Mouse (Mus musculus) right cerebral cortex, postnatal 4 days (tissue): Measurements from ENCODE around the gene Cdca5.

Experiments
- DNase-seq: peaks from one replicate; pipeline ENCODE4 v3.0.0-alpha.2; 2022

Gene Cdca5

DNA sequence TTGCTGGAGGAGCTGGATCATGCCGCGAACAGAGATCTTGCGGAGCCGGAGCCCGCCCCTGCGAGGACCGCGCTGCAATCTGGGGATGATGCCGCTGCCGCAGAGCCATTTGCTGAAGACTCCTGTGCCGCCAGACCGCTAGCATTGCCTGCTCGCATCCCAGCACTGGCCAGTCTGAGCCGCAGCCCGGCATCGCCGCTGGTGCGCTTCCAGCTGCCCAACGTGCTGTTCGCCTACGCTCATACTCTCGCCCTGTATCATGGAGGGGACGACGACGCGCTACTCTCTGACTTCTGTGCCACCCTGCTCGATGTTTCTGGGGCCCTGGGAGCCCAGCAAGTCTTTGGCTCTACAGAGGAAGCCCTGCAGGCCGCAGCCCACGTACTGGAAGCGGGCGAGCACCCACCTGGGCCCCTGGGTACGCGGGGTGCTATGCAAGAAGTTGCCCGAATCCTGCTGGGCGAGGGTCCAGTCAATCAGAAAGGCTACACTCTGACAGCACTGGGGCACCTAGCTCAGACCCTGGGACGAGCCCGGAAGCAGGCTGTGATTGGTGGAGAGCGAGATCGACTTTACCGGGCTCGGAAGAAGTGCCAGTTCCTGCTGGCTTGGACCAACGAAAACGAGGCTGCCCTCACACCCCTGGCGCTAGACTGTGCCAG is 23.0 kb upstream of the Cdca5 start:
- peak; percentile 52 for DNase-seq

DNA sequence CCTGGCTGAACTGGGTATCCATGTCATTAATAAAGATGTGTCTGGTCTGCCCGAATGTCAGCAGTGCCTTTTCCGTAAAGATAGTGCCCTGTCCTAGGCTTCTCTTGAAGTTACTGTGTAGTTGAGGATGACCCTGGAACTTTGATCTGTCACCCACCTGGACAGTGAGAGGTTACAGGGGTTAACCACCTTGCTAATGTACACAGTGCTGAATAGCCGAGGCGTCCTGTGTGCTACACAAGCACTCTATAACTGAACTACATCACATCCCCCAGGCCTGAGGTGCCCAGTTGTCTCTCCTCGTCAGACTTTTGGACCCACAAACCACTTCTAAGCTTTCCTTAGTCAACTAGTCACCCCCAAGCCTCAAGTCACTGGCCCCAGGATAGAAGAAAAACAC is 22.4 kb upstream of the Cdca5 start:
- no peak for DNase-seq

DNA sequence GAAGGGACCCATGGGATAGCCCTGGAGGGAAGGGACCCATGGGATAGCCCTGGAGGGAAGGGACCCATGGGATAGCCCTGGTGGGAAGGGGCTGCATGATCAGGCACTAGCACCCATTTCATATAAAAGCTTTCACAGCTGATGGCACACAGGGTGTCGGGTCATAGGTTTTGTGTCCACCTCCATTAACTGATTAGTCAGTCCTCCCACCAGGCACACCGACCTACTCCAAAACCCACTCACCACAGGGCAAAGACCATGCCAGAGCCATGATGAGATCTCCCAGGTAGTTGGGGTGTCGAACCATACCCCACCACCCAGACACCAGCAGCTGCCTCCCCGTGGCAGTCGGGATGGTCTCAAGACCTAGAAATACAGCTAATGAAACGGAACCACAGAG is 21.7 kb upstream of the Cdca5 start:
- DNase-seq = no peak

DNA sequence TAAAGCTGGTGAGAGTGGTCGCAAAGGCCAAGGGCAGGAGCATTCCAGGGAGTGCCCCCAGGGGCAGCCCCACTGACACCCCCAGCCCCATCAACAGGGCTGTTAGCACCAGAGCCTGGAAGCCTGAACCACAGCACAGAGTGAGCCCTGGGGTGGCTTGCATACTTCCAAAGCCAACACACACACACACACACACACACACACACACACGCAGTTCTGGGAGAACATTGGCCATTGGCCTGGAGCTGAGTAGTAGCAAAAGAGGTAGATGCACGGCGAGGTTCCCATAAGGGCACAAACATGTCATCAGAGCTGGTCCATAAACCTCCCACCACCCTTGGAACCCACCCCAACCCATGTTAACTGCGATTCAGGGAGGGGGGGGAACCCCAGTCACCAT is 18.2 kb upstream of the Cdca5 start:
- peak; percentile 32 for DNase-seq

DNA sequence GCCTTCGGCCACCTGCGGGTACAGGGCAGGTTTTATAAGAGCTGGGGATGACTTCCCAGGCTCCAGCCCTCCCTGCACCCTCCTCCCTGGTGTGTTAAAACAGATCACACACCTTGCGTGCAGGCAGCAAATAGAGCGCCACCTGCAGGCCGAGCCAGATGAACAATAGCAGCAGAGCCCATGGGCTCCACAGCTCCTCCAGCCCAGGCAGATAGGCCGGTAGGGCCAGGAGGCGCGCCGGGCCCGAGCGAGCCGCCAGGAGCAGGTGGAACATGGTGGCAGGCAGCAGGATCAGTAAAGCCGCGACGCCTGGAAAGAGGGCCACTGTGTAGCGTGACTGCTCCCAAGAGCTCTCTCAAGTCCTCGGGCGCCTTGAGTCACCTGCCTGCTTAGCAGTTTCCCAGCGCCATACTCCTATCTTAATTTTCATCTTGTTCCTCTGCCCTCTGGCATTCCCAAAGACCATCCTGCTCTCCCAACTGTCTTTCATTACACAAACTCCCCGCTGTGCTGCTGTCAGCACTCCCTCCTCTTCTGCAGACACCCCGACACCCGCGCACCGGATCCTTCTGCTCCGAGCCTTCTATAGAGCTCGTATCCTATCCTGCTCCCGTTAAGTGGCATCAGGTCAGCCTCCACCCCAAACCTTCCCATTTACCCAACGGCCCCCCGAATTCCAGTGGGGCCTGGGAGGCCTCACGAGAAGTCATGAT is 17.6 kb upstream of the Cdca5 start:
- peak; percentile 92 for DNase-seq

DNA sequence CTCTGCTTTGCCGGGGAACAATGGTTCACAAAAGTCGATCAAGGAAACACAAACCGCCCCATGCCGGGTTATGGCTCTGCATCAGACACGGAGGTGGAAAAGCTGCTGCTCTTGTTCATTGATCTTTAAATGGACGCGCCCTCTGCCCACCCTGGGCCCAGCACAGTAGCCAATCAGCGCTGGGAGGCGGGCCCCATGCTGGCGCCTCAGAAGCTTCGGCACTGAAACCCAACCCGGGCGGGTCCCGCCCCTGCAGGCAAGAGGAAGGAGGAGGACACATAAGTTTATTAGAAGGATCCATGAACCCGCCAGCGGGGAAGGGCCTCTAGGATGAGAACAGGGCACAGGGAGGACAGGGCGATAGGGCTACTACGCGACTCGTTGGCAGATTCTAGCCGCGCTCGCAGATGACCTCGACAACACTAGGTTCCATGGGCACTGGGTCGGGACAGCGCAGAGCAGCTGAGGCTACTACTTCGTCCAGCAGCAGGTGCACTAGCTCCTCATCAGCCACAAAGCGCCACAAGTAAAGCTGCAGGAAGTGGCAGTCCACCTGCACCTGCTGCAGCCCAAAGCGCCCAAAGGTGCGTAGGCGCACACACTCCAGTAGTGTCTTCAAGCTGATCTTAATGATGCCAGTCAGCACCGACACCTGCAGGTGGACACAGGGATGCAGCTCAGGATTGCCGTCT is 16.9 kb upstream of the Cdca5 start, which contains the start of gene Tm7sf2:
TSS of gene Tm7sf2 (minus strand) at position 650 of the 692 bp plus-strand sequence.
- peak; percentile 87 for DNase-seq

DNA sequence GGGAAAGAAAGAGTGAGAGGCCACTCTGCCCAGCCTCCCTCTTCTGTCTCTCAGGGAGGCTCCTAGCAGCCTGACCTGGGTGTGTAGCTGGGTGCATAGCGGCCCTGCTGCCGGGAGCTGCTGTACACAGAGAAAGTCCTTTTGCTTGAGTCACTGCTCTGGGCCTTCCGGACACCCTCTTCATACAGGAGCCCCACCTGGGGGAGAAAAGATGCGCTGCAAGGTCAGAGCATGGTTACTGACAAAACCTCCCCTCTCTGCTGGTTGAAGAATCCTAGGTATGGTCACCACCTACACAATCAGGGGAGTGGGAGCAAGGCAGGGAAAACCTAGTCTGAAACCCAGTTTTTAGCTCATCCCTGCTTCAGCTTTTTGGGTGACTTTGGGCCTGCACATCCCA is 15.8 kb upstream of the Cdca5 start:
- no peak for DNase-seq

DNA sequence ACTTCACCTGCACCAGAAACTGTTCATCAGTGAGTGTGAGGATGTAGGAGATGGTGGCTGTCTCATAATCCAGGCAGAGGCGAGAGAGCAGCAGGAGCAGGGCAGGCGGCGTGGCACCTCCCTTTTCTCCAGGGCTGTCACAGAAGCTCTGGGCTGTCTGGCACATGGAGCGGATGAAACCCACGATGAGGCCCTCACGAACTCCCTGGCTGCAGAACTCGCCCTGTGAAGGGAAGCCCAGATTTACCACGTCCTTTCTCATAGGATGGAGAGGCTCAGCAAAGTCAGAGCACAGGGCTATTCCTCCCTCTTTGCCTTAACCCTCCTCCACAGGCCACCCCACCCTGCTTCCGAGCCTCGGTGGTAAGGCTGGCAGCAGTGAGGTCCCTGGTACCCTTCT is 14.9 kb upstream of the Cdca5 start:
- no peak for DNase-seq

DNA sequence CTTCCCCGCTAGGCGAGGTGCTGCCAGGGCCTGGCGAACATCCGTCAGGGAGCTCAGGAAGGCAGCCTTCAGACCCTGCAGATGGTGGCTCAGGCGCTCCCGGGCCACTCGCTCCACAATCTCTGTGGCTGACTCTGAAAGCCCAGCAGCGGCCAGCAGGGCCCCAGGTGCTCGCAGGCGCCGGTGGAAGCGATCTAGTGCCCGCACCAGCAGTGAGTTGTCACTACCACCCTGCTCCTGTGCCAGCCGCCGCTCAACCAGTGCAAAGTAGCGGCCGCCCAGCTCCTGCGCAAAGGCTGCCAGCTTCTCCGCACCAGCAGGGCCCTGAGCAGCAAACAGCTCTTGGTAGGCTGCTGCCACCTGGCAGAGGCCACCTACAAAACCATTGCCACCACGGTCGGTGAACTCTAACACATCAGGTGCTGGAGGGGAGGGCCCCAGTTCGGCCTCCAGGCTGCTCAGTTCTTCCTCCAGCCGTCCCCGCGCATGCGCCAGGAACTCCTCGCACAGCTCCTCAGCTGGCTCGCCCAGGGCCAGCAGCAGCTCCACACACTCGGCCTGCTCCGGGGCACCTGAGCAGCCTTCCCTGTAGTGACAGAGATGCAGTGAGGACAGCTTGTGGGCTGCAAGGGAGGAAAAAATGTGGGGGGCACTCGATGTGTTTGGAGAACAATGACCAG is 14.1 kb upstream of the Cdca5 start:
- no peak for DNase-seq

DNA sequence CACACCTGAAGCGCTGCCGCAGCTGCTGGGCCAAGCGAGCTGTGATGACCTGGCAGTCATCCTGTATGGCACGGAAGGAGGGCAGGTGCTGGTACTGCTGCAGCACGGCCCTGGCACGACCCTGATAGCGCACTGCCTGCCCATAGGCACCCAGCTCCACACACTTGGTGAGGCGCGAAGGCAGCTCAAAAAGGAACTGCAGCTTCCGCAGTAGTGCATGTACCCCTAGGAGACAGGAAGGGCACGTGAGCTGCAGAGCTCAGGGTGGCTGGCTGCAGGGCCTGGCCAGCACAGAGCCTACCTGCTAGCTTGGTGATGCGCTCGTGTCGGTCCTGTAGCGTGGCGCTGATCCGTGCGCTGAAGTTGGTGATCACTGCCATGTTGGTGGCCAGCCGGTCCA is 13.5 kb upstream of the Cdca5 start:
- no peak for DNase-seq

DNA sequence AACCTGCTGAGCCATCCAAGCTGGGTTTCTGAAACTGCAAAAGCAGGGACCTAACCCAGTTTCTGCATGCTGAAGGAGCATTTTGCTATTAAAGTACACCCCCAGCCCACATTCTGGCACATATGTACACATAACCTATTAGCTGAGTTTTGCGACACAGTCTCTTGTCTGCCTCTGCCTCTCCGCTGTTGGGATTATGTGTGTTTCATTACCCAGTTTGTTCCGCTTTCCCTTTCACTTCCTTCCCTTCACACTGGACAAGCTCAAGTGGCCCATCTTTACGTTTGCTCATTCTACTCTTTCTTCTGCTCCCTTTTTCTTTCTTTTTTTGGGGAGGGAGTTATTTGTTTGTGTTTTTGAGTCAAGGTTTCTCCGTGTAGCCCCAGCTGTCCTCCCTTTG is 10.9 kb upstream of the Cdca5 start:
- no peak for DNase-seq

DNA sequence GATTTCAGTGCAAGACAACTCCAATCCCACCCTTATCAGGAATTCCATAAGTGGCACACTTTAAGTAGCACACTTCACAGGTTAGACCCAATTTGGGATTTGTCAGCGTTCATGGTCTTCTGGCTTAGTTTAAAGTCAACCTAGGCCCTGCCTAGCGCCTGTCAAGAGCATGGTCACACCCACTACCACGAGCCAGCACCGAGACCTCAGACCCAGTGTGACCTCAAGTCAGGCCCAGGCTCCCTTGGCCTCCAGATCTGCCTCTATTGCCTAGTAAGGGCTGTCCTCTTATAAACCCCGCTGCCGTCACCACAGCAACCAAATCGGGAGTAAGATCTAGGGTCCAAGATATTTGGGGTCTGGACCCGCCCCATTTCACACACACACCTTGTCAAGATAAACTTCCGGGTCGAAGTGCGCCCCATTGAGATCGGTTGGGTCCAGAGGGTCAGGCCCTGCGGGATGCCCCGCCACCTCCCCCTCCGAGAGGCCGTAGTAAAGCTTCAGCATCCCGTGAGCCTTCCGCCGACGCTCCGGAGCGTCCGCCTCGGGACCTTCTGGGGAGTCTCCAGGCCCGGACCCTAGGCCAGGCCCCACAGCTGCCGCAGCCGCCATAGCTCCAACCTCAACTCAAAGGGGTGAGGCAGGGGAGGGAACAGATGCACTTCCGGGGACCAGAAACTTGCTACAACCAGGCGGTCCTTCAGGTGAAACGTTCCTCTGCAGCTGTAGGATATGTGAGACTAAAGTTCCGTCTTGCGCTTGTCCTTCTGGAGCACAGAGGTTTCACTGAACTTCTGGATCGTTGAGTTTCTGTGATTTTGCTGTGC is 8.0 kb upstream of the Cdca5 start, which contains the start of gene Vps51:
TSS of gene Vps51 (minus strand) at position 668 of the 830 bp plus-strand sequence.
- peak; percentile 74 for DNase-seq

DNA sequence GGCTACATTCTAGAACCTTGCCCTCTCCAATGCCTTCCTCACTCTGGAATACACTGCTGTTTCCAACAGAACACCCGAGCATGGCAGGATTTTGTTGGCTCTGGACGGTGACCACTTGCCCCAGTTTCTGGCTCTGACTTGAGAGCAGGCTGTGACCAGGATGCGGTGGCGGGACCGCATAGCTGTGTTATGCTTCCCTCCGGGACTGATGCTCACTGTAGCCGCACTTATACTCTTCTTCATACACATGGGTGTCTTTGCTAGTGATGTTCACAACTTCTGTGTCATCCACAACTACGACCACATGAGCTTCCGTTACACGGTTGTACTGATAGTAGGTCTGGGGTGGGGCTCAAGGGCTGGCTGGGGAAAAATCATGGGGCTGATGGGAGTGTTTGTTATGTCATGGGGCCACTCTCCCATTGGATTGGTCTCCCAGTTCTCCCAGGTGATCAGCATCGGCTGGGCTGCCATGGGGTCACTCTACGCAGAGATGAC is 4.8 kb upstream of the Cdca5 start, which contains the start of gene Tmem262:
TSS of gene Tmem262 (plus strand) at position 51 of the 498 bp plus-strand sequence.
- DNase-seq = no peak

DNA sequence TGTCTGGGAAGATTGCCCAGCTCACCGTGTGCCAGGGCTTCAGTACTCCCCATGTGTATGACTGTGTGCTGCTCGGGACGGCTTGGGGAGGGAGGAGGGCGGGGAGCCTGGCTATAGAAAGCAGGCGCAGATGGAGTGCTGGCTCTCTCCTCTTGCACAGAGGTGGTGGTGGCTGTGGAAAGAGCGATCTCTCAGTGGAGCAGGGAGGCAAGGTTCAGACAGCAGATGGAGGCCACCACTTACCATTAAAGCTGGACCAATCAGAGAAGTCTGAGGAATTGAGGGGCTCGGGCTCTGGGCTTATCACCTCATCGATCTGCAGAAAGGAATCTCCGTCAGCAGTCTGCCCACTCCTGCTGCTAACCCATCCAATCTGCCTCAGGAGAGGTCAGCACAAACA is 2.6 kb upstream of the Cdca5 start, which contains the start of gene Gm28374:
TSS of gene Gm28374 (minus strand) at position 101 of the 400 bp plus-strand sequence.
- DNase-seq = no peak

DNA sequence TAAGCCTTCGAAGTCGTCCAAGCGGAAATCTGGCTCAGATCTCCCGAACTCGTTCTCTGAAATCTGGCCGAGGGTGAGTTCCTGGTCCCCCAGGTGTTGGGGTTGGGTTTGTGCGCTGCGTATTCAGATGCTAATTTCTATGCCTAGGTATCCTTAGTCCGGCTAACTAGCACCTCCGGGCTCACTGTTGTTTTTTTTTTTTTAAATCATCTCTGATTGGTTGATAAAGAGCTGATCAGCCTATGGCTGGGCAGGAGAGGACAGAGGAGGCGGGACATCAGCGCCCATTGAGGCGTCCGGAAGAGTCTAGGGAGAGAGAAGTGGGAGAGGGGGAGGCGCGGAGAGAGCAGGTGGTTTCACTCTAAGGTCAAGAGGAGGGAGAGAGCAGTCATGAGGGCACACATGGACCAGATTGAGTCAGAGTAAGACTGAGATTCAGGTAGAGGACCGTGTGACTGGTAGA is 665 bp downstream of the Cdca5 start:
- no peak for DNase-seq

DNA sequence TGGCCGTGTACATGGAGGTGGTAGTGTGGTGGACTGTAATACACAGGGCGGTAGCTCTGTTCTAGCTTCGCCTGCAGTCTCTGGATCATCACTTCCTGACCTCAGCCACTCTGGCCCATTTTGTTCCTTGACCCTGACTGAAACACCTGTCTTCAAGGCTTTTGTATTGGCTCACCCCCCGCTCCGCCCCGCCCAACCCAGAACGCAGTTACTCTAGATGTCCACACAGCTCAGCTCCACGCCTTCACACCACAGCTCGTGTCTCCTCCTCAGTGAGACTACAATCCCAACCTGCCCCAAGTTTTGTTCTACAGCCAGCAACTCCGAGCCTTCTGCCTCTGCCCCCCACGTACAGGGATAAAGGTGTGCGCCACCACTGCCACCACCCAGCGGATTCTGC is 4.1 kb downstream of the Cdca5 start:
- DNase-seq = no peak

DNA sequence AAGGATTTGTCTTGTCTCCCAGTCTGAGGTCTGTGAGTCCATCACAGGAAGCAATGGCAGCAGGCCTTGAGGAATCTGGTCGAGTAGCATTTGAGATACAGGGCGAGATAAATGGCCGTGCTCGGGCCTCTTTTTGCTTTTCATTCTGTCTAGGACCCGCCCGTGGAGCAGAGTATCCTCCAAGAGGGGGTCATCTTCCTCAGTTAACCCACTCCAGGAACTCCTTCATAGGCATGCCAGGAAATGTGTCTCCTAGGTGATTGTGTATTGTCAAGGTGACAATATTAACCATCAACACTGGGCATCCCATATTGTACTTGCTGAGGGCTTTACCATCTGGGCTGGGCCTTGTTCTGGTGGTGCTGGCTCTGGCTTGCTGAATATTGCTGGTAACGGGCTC is 9.3 kb downstream of the Cdca5 start, which contains the start of gene AC131692.1:
TSS of gene AC131692.1 (plus strand) at position 301 of the 400 bp plus-strand sequence.
- DNase-seq = no peak

DNA sequence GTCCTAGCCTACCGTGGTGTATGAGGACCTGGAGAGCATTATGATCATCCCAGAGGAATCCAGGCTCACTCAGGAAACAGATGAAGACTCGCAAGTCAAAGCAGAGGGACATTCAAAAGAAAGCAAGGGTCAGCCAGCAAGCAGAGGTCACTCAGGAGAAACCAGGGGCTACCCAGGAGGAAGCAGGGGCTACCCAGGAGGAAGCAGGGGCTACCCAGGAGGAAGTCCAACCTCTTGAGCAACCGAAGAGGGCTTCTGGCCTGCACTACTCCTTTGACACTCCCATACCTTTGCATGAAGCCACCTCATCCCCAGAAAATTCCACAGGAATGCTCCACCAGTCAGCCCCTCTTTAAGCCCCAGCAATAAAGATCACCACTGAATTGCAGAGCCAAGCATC is 13.1 kb downstream of the Cdca5 start:
- DNase-seq = no peak

DNA sequence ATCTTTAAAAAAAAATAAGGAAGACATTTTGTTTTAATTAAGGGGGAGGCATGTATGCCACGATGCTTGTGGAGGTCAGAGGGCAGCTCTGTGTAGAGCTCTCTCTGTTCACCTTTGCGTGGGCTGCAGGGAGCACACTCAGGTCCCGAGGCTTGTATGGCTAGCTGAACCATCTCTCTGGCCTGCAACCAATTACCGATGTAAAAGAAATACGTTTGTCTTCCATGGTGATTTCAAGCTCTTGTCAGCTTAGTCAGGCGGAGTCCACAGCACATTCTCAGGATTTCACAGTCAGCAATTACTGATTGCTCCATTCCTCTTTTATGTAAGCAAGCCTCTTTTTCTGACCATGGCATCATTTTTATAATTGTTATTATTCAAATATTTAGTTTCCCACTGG is 16.4 kb downstream of the Cdca5 start:
- no peak for DNase-seq

DNA sequence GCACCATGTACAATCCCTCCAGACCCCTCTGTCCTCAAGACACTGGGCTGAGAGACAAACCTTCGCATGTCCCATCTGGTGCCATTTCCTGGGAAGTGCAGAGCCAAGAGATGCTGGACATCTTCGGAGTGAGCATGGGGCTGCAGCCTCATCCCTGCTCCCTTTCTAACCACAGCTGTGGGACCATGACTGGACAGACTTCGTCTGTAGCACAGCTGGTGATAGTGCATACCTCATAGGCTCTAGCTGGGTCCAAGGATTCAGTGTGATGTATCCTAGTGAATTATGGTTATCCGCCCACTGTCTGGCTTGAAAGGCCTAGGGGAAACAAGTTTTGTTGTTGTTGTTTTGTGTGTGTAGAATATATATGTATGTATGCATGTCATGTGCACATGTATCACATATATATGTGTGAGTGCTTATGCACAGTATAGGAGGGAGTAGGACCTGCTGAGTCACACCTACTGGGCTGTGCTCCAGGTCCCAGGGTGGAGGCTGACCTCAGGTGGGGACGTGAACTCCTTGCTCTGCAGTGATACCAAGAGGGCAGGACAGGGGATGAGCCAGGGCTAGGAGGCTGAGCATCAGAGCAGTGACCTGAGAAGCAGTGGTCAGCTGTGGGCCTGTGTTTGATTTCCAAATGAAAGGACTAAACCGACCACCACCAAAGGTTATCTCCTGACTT is 17.5 kb downstream of the Cdca5 start:
- DNase-seq = no peak

DNA sequence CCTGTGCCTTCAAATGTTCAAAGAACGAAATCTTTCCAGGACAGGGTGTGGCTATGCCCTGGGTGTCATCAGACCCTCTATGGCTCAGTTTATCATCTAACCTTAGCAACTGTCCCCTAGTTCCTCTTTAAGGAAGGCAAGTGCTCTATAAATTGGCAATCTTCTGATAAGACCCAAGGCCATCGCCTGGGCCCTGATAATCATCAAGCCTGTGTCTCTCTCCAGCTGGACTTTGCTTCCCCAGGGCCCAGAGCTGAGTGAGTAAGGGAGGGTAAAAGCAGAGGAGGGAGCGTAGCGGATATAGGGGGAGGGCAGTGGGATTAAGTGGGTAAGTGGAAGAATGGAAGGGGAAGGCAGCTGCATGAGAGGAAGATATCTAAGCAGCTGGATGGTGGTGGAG is 19.7 kb downstream of the Cdca5 start:
- DNase-seq = no peak
